Mouse (Mus musculus) heart, postnatal 0 days (tissue): ENCODE results near the gene Srf. TPM values are rescaled to one million over a fixed set of nuclear protein-coding genes. Genes with fewer than 3 reads are reported as not detected.

Source experiments
- ATAC-seq: fragments of 200-750 bp; cut with Nextera tagmentation; 2 replicates; pipeline ENCODE4 v1.8.0; 2017; ENCODE audit warnings: low read depth, moderate number of reproducible peaks, moderate library complexity; ENCODE audit not compliant: insufficient read depth
- DNase-seq: peaks from one replicate; pipeline ENCODE4 v3.0.0-alpha.2; 2016; ENCODE audit warnings: low spot score
- H3K27ac ChIP-seq: fragments of 300-500 bp; sonication (generic); 2 replicates; pipeline ENCODE4 v1.5.1; 2014; ENCODE audit warnings: low read depth, mild to moderate bottlenecking
- H3K27me3 ChIP-seq: fragments of 300-500 bp; sonication (generic); 2 replicates; pipeline ENCODE4 v1.6.1; 2014; ENCODE audit warnings: low read length, mixed read lengths; ENCODE audit not compliant: control insufficient read depth, insufficient read depth
- H3K36me3 ChIP-seq: fragments of 300-500 bp; sonication (generic); replicated peaks from 2 replicates; pipeline ENCODE4 v1.6.1; 2014; ENCODE audit warnings: low read length, mixed read lengths; ENCODE audit not compliant: control insufficient read depth, insufficient read depth
- H3K4me1 ChIP-seq: fragments of 300-500 bp; sonication (generic); 2 replicates; pipeline ENCODE4 v1.6.1; 2014; ENCODE audit warnings: antibody characterized with exemption; ENCODE audit not compliant: control insufficient read depth, insufficient read depth
- H3K4me2 ChIP-seq: fragments of 300-500 bp; sonication (generic); 2 replicates; pipeline ENCODE4 v1.6.1; 2014; ENCODE audit warnings: low read depth, mild to moderate bottlenecking, low read length, moderate library complexity
- H3K4me3 ChIP-seq: fragments of 300-500 bp; sonication (generic); 2 replicates; pipeline ENCODE4 v1.5.1; 2014; ENCODE audit warnings: low read depth, low read length
- H3K9ac ChIP-seq: fragments of 300-500 bp; sonication (generic); replicated peaks from 2 replicates; pipeline ENCODE4 v1.6.1; 2014; ENCODE audit warnings: low read depth, low read length, mixed read lengths
- H3K9me3 ChIP-seq: fragments of 300-500 bp; sonication (generic); replicated peaks from 2 replicates; pipeline ENCODE4 v1.6.1; 2016; ENCODE audit warnings: low read length; ENCODE audit not compliant: control insufficient read depth
- CTCF ChIP-seq: IDR thresholded peaks from 2 replicates; pipeline ENCODE4 v1.5.1; 2016; ENCODE audit warnings: antibody characterized with exemption, control low read depth, low read depth
- EP300 ChIP-seq: IDR thresholded peaks from 2 replicates; pipeline ENCODE4 v1.6.1; 2016; ENCODE audit warnings: antibody characterized with exemption, low read depth
- WGBS: fragments of 180-500 bp; shearing (Covaris S2); extraction: QIAGEN DNeasy Blood & Tissue Kit; methylation state at CpG from one replicate; pipeline ENCODE4 v1.1.7; 2014; 5-methylcytosine and 5-hydroxymethylcytosine counted together
- polyA plus RNA-seq: library from polyadenylated mRNA; unstranded; fragments of >200 nt; fragmentation: Nextera tagmentation; extraction: Ambion mirVana; gene quantifications from 2 replicates; pipeline ENCODE4 v1.2.1, GENCODE M21; 2015
- total RNA-seq: library from RNA; depleted of rRNA; stranded (reverse); fragments of >200 nt; gene quantifications from 2 replicates; pipeline ENCODE4 v1.2.3, GENCODE M21; 2014; ENCODE audit warnings: low replicate concordance

Srf gene
- total and polyA plus RNA-seq, 2 experiments from 2014 or later = 8.8 to 192 TPM

GRCm38 (mm10) chr17:46552841-46553423 is 3.0 kb downstream of the Srf start:
- DNase-seq (peak; percentile 99), ATAC-seq (peak; percentile 76)
- WGBS = 3% methylated on average over 24 of the region's 24 CpGs
- H3K27me3 ChIP-seq = no peaks in the 10 kb centered on the region
- peaks cover 17% of the 10 kb centered on the region; the same call in 1 of the 2 replicates for H3K4me1 ChIP-seq
- no peak overlapping the region for H3K9ac ChIP-seq
- TF ChIP-seq EP300 = peak; percentile 85; the same call in 1 of the 2 replicates
- no peak for TF ChIP-seq CTCF
- H3K27ac ChIP-seq = peak overlapping the region; percentile 99
- H3K4me3 ChIP-seq = peak overlapping the region; percentile 99
- no peaks in the 10 kb centered on the region for H3K9me3 ChIP-seq
- peaks cover 36% of the 10 kb centered on the region for H3K36me3 ChIP-seq
- peak overlapping the region; percentile 83 for H3K4me2 ChIP-seq

- Histone ChIP-seq H3K4me2 (peak overlapping the region; percentile 42), H3K4me1 (peaks cover 12% of the 10 kb centered on the region), H3K9me3 (no peaks in the 10 kb centered on the region), H3K9ac (no peak overlapping the region), H3K4me3 (no peak overlapping the region), H3K36me3 (peaks cover 36% of the 10 kb centered on the region), H3K27ac (peak overlapping the region; percentile 99), H3K27me3 (no peaks in the 10 kb centered on the region)
- DNase-seq (no peak), ATAC-seq (no peak)
- TF ChIP-seq EP300 (no peak), CTCF (no peak)
- WGBS = 82% methylated on average over 7 of the region's 7 CpGs
These were observed 3.8 kb downstream of the Srf start for GRCm38 (mm10) chr17:46552151-46552550.

GRCm38 (mm10) chr17:46551369-46551768 is 4.6 kb downstream of the Srf start:
- 62% methylated on average over 6 of the region's 6 CpGs for WGBS
- peak overlapping the region; percentile 27; the same call in 1 of the 2 replicates for H3K27ac ChIP-seq
- H3K4me1 ChIP-seq = peaks cover 19% of the 10 kb centered on the region
- H3K4me3 ChIP-seq = no peak overlapping the region
- ATAC-seq (no peak), DNase-seq (peak; percentile 8)
- no peaks in the 10 kb centered on the region for H3K27me3 ChIP-seq
- TF ChIP-seq EP300 = no peak
- TF ChIP-seq CTCF = no peak
- H3K4me2 ChIP-seq = no peak overlapping the region
- H3K9ac ChIP-seq = no peak overlapping the region
- peaks cover 36% of the 10 kb centered on the region for H3K36me3 ChIP-seq
- H3K9me3 ChIP-seq = no peaks in the 10 kb centered on the region

GRCm38 (mm10) chr17:46550904-46551303 is 5.1 kb downstream of the Srf start:
- Histone ChIP-seq H3K36me3 (peaks cover 36% of the 10 kb centered on the region), H3K9ac (no peak overlapping the region), H3K27me3 (no peaks in the 10 kb centered on the region), H3K4me1 (peaks cover 21% of the 10 kb centered on the region), H3K4me2 (no peak overlapping the region), H3K27ac (0 out of 2 replicates have a peak overlapping the region, but pooled peaks have one; percentile 27), H3K9me3 (no peaks in the 10 kb centered on the region), H3K4me3 (no peak overlapping the region)
- DNase-seq (no peak), ATAC-seq (no peak)
- no peak for TF ChIP-seq CTCF
- no peak for TF ChIP-seq EP300
- 79% methylated on average over 7 of the region's 7 CpGs for WGBS

GRCm38 (mm10) chr17:46549642-46550041 is 6.3 kb downstream of the Srf start:
- no peaks in the 10 kb centered on the region for H3K27me3 ChIP-seq
- no peak overlapping the region for H3K9ac ChIP-seq
- peaks cover 27% of the 10 kb centered on the region for H3K4me1 ChIP-seq
- WGBS = 83% methylated on average over 9 of the region's 9 CpGs
- TF ChIP-seq EP300 = no peak
- TF ChIP-seq CTCF = no peak
- H3K4me2 ChIP-seq = no peak overlapping the region
- no peak overlapping the region for H3K27ac ChIP-seq
- H3K36me3 ChIP-seq = peaks cover 36% of the 10 kb centered on the region
- no peak overlapping the region for H3K4me3 ChIP-seq
- ATAC-seq = no peak
- no peak for DNase-seq
- H3K9me3 ChIP-seq = no peaks in the 10 kb centered on the region

GRCm38 (mm10) chr17:46549193-46549592 is 6.8 kb downstream of the Srf start:
- no peak overlapping the region for H3K27ac ChIP-seq
- DNase-seq (peak; percentile 53), ATAC-seq (no peak)
- no peak overlapping the region for H3K4me2 ChIP-seq
- TF ChIP-seq EP300 = no peak
- TF ChIP-seq CTCF = peak; percentile 56
- H3K9ac ChIP-seq = no peak overlapping the region
- no peak overlapping the region for H3K4me3 ChIP-seq
- peaks cover 36% of the 10 kb centered on the region for H3K36me3 ChIP-seq
- H3K27me3 ChIP-seq = no peaks in the 10 kb centered on the region
- H3K9me3 ChIP-seq = no peaks in the 10 kb centered on the region
- H3K4me1 ChIP-seq = peaks cover 27% of the 10 kb centered on the region
- 39% methylated on average over 6 of the region's 8 CpGs for WGBS
